Mouse (Mus musculus): ENCODE data around the gene Lmntd1. TPM values are rescaled to one million over a fixed set of nuclear protein-coding genes. Genes with fewer than 3 reads are reported as not detected.

Lmntd1 gene
- total and polyA plus RNA-seq, 3 experiments, result 0.08 to 0.43 (median 0.26) TPM

DNA sequence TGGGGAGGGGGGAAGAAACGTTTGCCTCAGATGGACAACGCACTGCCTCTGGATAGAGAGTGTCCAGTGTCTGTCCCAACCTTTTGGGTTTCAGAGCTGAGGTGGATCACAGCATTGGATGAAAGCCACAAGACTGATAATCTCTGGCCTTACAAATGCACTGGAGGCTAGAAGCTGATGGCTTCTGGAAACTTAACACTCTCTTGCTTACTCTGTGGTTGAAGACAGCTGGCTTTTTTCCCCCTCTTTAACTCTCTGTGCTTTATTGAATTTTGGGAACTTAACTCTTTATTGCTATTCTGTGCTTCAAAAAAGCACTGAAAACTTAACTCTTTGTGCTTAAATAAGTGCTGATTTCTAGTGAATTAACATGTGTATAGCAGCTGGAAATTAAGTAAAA lies 223.7 kb downstream of the Lmntd1 start:
- in situ Hi-C loops (cut with MboI; ENCODE audit: low pct_ligation_motif_present, low pct_unique_long_range_greater_than_20kb, low sequenced_read_pairs), result no loop called here
- peaks cover 2% of the 10 kb centered on the region for H3K9me3 ChIP-seq (replicated peaks; ENCODE audit: low read length)

DNA sequence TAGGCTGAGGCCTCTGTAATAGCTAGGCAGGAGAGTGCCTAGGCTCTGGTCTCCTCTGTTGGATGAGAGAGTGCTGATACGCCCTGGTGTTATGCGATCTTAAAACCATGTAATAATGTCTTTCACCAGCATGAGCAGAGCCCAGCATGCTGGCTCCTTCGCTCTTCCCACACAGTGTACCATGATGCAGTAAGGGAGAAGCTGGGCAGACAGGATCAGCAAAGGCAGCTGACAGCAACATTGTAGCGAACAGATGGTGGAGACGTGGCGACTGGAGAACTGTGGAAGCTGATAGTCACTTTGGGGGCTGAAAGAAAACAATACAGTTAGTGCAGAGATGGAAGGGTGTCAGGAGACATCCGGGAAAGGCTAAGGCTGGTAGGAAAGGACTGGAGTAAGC lies 224.2 kb downstream of the Lmntd1 start:
- dilution Hi-C loops (cut with MboI; ENCODE audit: extremely low pct_ligation_motif_present, extremely low pct_unique_long_range_greater_than_20kb, low sequenced_read_pairs) (no loop called here), in situ Hi-C loops (cut with MboI; ENCODE audit: low pct_ligation_motif_present, low pct_unique_long_range_greater_than_20kb, low sequenced_read_pairs) (no loop called here)
- no peak overlapping the region for H3K4me3 ChIP-seq (replicated peaks in 1 of 3; ENCODE audit: low read depth in 2 of 3, low read length in 2 of 3, poor library complexity in 1 of 3)
- H3K27me3 ChIP-seq (replicated peaks), result no peaks in the 10 kb centered on the region
- DNase-seq (ENCODE audit: extremely low read depth), result no peak
- H3K79me2 ChIP-seq (replicated peaks; ENCODE audit: control insufficient read depth, extremely low read depth, insufficient read depth, poor library complexity, severe bottlenecking), result no peaks in the 10 kb centered on the region
- peaks cover 2% of the 10 kb centered on the region for H3K9me3 ChIP-seq (replicated peaks; ENCODE audit: low read length)
- TF ChIP-seq CHD1 (IDR thresholded peaks at IDR 0.05; ENCODE audit: low read depth, low read length), result no peak
- TF ChIP-seq HCFC1 (IDR thresholded peaks at IDR 0.05; ENCODE audit: low read depth, low read length), result no peak
- TF ChIP-seq ZMIZ1 (IDR thresholded peaks at IDR 0.05; ENCODE audit: low read depth, low read length), result no peak
- no peak for TF ChIP-seq UBTF (IDR thresholded peaks at IDR 0.05; ENCODE audit: low read depth, low read length)
- TF ChIP-seq MYC (IDR thresholded peaks at IDR 0.05; ENCODE audit: low read depth, low read length), result no peak
- no peak for TF ChIP-seq NELFE (IDR thresholded peaks at IDR 0.05; ENCODE audit: low read depth, low read length)
- TF ChIP-seq POLR2A (IDR thresholded peaks at IDR 0.05; ENCODE audit: low read depth, low read length), result no peak
- TF ChIP-seq SMC3 (IDR thresholded peaks at IDR 0.05; ENCODE audit: low read depth, low read length), result no peak
- H3K9ac ChIP-seq (ENCODE audit: insufficient read depth, low read depth), result no peak overlapping the region
- H3K4me1 ChIP-seq (ENCODE audit: control insufficient read depth in 1 of 2, insufficient read depth in 2 of 2), result peaks cover 0 to 18% of the 10 kb centered on the region in 2 experiments; a peak in 2 of 4 replicates
- no peak overlapping the region for H3K27ac ChIP-seq (ENCODE audit: insufficient read depth, low read depth)
- H3K36me3 ChIP-seq (replicated peaks in 1 of 2; ENCODE audit: control insufficient read depth in 1 of 2, insufficient read depth in 1 of 2, low read length in 1 of 2), result no peaks in the 10 kb centered on the region
- no peak overlapping the region for H3K4me2 ChIP-seq (ENCODE audit: insufficient read depth, low read depth, poor library complexity, severe bottlenecking)

More for the DNA sequence above, 223.7 kb downstream of the Lmntd1 start:
- no peak overlapping the region for H3K27ac ChIP-seq (ENCODE audit: insufficient read depth, low read depth)
- no peak overlapping the region for H3K4me3 ChIP-seq (replicated peaks in 1 of 3; ENCODE audit: low read depth in 2 of 3, low read length in 2 of 3, poor library complexity in 1 of 3)
- DNase-seq (ENCODE audit: extremely low read depth), result no peak
- dilution Hi-C loops (cut with MboI; ENCODE audit: extremely low pct_ligation_motif_present, extremely low pct_unique_long_range_greater_than_20kb, low sequenced_read_pairs), result no loop called here
- H3K36me3 ChIP-seq (replicated peaks in 1 of 2; ENCODE audit: control insufficient read depth in 1 of 2, insufficient read depth in 1 of 2, low read length in 1 of 2), result no peaks in the 10 kb centered on the region
- no peaks in the 10 kb centered on the region for H3K27me3 ChIP-seq (replicated peaks)
- TF ChIP-seq POLR2A (IDR thresholded peaks at IDR 0.05; ENCODE audit: low read depth, low read length), result no peak
- TF ChIP-seq NRF1 (IDR thresholded peaks at IDR 0.05; ENCODE audit: low read depth, low read length), result no peak
- no peak for TF ChIP-seq MEF2A (IDR thresholded peaks at IDR 0.05; ENCODE audit: borderline replicate concordance, low read depth, low read length)
- TF ChIP-seq PAX5 (IDR thresholded peaks at IDR 0.05; ENCODE audit: low read length), result no peak
- TF ChIP-seq USF1 (IDR thresholded peaks at IDR 0.05; ENCODE audit: low read depth, low read length), result no peak
- TF ChIP-seq ETS1 (conservative IDR thresholded peaks at IDR 0.05; ENCODE audit: low read depth, low read length), result no peak
- TF ChIP-seq JUND (conservative IDR thresholded peaks at IDR 0.05; ENCODE audit: low read depth, low read length), result no peak
- TF ChIP-seq CHD2 (IDR thresholded peaks at IDR 0.05; ENCODE audit: low read length), result no peak
- H3K79me2 ChIP-seq (replicated peaks; ENCODE audit: control insufficient read depth, extremely low read depth, insufficient read depth, poor library complexity, severe bottlenecking), result no peaks in the 10 kb centered on the region
- H3K4me1 ChIP-seq (ENCODE audit: control insufficient read depth in 1 of 2, insufficient read depth in 2 of 2), result peaks cover 0 to 18% of the 10 kb centered on the region in 2 experiments; a peak in 2 of 4 replicates
- H3K4me2 ChIP-seq (ENCODE audit: insufficient read depth, low read depth, poor library complexity, severe bottlenecking), result no peak overlapping the region
- no peak overlapping the region for H3K9ac ChIP-seq (ENCODE audit: insufficient read depth, low read depth)

DNA sequence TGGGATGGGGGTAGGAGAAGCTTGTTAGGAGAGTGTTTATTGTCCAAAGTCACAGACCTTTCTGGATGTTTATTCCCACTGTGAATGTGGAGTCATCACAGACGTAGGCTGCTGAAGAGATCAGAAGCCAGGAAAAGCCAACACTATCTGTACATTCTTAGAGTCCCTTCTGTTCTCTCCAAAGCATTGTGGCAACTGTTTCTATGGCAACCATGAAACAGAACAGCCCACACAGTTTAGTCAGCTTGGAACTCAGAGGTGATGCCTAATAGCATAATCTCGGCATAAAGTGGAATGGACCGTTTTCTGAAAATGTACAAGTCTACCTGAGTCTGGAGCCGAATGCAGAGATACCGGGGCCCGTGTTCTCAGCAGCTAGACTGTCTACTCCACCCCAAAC lies 226.7 kb downstream of the Lmntd1 start:
- H3K79me2 ChIP-seq (replicated peaks; ENCODE audit: control insufficient read depth, extremely low read depth, insufficient read depth, poor library complexity, severe bottlenecking), result no peaks in the 10 kb centered on the region
- in situ Hi-C loops (cut with MboI; ENCODE audit: low pct_ligation_motif_present, low pct_unique_long_range_greater_than_20kb, low sequenced_read_pairs), result no loop called here

More for the DNA sequence above, 226.7 kb downstream of the Lmntd1 start:
- Histone ChIP-seq H3K4me2 (ENCODE audit: insufficient read depth, low read depth, poor library complexity, severe bottlenecking) (no peak overlapping the region), H3K36me3 (replicated peaks in 1 of 2; ENCODE audit: control insufficient read depth in 1 of 2, insufficient read depth in 1 of 2, low read length in 1 of 2) (no peaks in the 10 kb centered on the region), H3K4me3 (replicated peaks in 1 of 3; ENCODE audit: low read depth in 2 of 3, low read length in 2 of 3, poor library complexity in 1 of 3) (no peak overlapping the region), H3K4me1 (ENCODE audit: control insufficient read depth in 1 of 2, insufficient read depth in 2 of 2) (peaks cover 0 to 18% of the 10 kb centered on the region in 2 experiments; a peak in 2 of 4 replicates), H3K27me3 (replicated peaks) (no peaks in the 10 kb centered on the region), H3K9ac (ENCODE audit: insufficient read depth, low read depth) (no peak overlapping the region), H3K27ac (ENCODE audit: insufficient read depth, low read depth) (no peak overlapping the region), H3K9me3 (replicated peaks; ENCODE audit: low read length) (peaks cover 2% of the 10 kb centered on the region)
- TF ChIP-seq ZNF384 (IDR thresholded peaks at IDR 0.05; ENCODE audit: low read depth, low read length) (no peak), EP300 (IDR thresholded peaks at IDR 0.05; ENCODE audit: low read length) (no peak), ZMIZ1 (IDR thresholded peaks at IDR 0.05; ENCODE audit: low read depth, low read length) (no peak)
- no peak for DNase-seq (ENCODE audit: extremely low read depth)
- dilution Hi-C loops (cut with MboI; ENCODE audit: extremely low pct_ligation_motif_present, extremely low pct_unique_long_range_greater_than_20kb, low sequenced_read_pairs), result no loop called here

Data from CH12.LX (cell line).